Mouse (Mus musculus) cortical plate, adult 2 months (tissue): ENCODE results near the gene Gm10130.

Experiments used
- CTCF ChIP-seq: fragments of 200-500 bp; IDR thresholded peaks from 2 replicates; pipeline ENCODE4 v1.5.1; 2011; ENCODE audit warnings: mild to moderate bottlenecking, control low read depth, low read length; ENCODE audit not compliant: insufficient read depth; ENCODE audit errors: extremely low read depth
- POLR2A ChIP-seq: fragments of 200-500 bp; IDR thresholded peaks from 2 replicates; pipeline ENCODE4 v1.6.1; 2011; ENCODE audit warnings: mild to moderate bottlenecking, low read length, control low read depth; ENCODE audit not compliant: insufficient read depth; ENCODE audit errors: extremely low read depth

- TF ChIP-seq POLR2A (no peak), CTCF (no peak)
Measured at GRCm38 (mm10) chr2:150316140-150316539, 7.4 kb upstream of the Gm10130 start.
